Mouse (Mus musculus) E14TG2a.4 (cell line): ENCODE measurements around the gene Gstp1.

Experiments
- CTCF ChIP-seq: conservative IDR thresholded peaks from 2 replicates; pipeline ENCODE4 v1.5.1; 2014; ENCODE audit warnings: low read length
- POU5F1 ChIP-seq: IDR thresholded peaks from 2 replicates; pipeline ENCODE4 v1.6.1; 2014; ENCODE audit warnings: low read length, borderline replicate concordance

GRCm38 (mm10) chr19:4083826-4084225, 46.0 kb upstream of the Gstp1 start:
- TF ChIP-seq CTCF (no peak), POU5F1 (no peak)
